Comparison of ENCODE assay signal across 17 mouse cellular contexts in the genomic region with DNA sequence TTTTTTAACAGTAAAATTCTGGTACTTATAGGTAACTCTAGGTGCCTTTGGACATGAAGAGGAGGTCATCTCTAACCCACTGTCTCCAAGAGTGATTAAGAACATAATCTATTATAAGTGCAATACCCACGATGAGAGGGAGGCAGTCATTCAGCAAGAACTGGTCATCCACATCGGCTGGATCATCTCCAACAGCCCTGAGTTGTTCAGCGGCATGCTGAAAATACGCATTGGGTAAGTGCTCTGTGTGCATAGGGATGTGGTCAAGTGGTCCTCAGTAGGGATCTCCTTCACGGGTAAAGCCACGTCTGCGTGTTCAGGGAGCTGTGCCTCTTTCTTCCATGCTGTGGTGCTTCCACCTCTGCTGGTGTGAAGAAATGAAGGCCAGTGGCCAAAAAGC.
A peak's percentile ranks its signal among the peaks of the same experiment; 100 is the strongest.
DNase-seq lines count a peak whose midpoint lies in the region; ATAC-seq and TF ChIP-seq lines count a peak whose summit lies in the region.
"Had no signal": no experiment of that assay in that cellular context is flagged by ENCODE, and none has a peak within 500 bp of the region (broad histone marks: within the 10 kb centered on the region; RNA-seq: fewer than 3 reads in every experiment).

No protein-coding gene starts in this region.

- H3K27ac ChIP-seq in cerebellum, adult 2 months (ENCODE audit: insufficient read depth, low read length), result peak overlapping the region; percentile 61
- H3K27ac ChIP-seq in lung, postnatal 0 days (ENCODE audit: low read length), result no peak overlapping the region
- H3K27ac ChIP-seq: embryonic facial prominence, embryonic 12.5 days; hindbrain, embryonic 13.5 days had no signal

- H3K4me2 ChIP-seq in lung, postnatal 0 days (replicated peaks; ENCODE audit: low read depth, low read length), result no peak overlapping the region
- H3K4me2 ChIP-seq: embryonic facial prominence, embryonic 12.5 days; hindbrain, embryonic 13.5 days; kidney, embryonic 15.5 days had no signal

- TF ChIP-seq CTCF in cerebellum, adult 2 months (IDR thresholded peaks at IDR 0.05; ENCODE audit: borderline replicate concordance, insufficient read depth, low read depth, low read length), result no peak
- no peak for TF ChIP-seq CTCF in lung, postnatal 0 days (IDR thresholded peaks at IDR 0.05)

- peaks cover 16% of the 10 kb centered on the region; the same call in 1 of the 2 replicates for H3K4me1 ChIP-seq in cerebellum, adult 2 months (ENCODE audit: control insufficient read depth, insufficient read depth, low read length)
- H3K4me1 ChIP-seq in lung, postnatal 0 days (ENCODE audit: insufficient read depth, low read depth, low read length), result no peaks in the 10 kb centered on the region
- H3K4me1 ChIP-seq: embryonic facial prominence, embryonic 12.5 days; hindbrain, embryonic 13.5 days had no signal

- no peak for TF ChIP-seq EP300 in lung, postnatal 0 days (IDR thresholded peaks at IDR 0.05)

- H3K36me3 ChIP-seq in lung, postnatal 0 days (ENCODE audit: insufficient read depth, low read length), result no peaks in the 10 kb centered on the region

- intact Hi-C loops in heart, postnatal 14 days (cut with DNase I), result no loop called here

- H3K4me3 ChIP-seq in cerebellum, adult 2 months (replicated peaks; ENCODE audit: insufficient read depth, low read depth, low read length), result no peak overlapping the region
- H3K4me3 ChIP-seq in lung, postnatal 0 days (ENCODE audit: low read depth, low read length), result no peak overlapping the region
- H3K4me3 ChIP-seq: embryonic facial prominence, embryonic 12.5 days; hindbrain, embryonic 13.5 days; kidney, embryonic 15.5 days had no signal

- DNase-seq in cerebellum, adult 2 months, result peak; percentile 46 to 52
- DNase-seq in cerebellum, adult 11 months, result no peak
- DNase-seq in lung, postnatal 0 days (ENCODE audit: low spot score), result peak; percentile 17
- DNase-seq in lung, postnatal 25 days (ENCODE audit: low spot score), result no peak
- DNase-seq in cerebellum, adult 9-10 months, result peak; percentile 52
- DNase-seq in cerebellum, postnatal 25 days, result peak; percentile 47 to 62
- no peak for DNase-seq in layer of hippocampus, postnatal 25 days (ENCODE audit: extremely low spot score in 1 of 2, low spot score in 1 of 2)
- no peak for DNase-seq in heart, postnatal 14 days
- DNase-seq: adrenal gland, adult 8-10 months; adrenal gland, postnatal 36 days; gastrocnemius, postnatal 36 days; heart, adult 11 months; kidney, adult 2 months had no signal

- no peaks in the 10 kb centered on the region for H3K27me3 ChIP-seq in cerebellum, adult 2 months (ENCODE audit: control insufficient read depth, insufficient read depth, low read length)
- no peaks in the 10 kb centered on the region for H3K27me3 ChIP-seq in lung, postnatal 0 days (replicated peaks; ENCODE audit: insufficient read depth, low read length)
- H3K27me3 ChIP-seq: embryonic facial prominence, embryonic 12.5 days; hindbrain, embryonic 13.5 days; kidney, embryonic 15.5 days had no signal

- H3K9ac ChIP-seq in lung, postnatal 0 days (replicated peaks; ENCODE audit: low read depth), result no peak overlapping the region
- H3K9ac ChIP-seq: embryonic facial prominence, embryonic 12.5 days; hindbrain, embryonic 13.5 days; kidney, embryonic 15.5 days had no signal

- 50% methylated on average over 7 of the region's 7 CpGs for WGBS in cerebellum, adult 2 months
- WGBS in lung, postnatal 0 days, result 64% methylated on average over 7 of the region's 7 CpGs

- no peaks in the 10 kb centered on the region for H3K9me3 ChIP-seq in lung, postnatal 0 days (ENCODE audit: low read length)
- H3K9me3 ChIP-seq: embryonic facial prominence, embryonic 12.5 days; hindbrain, embryonic 13.5 days; kidney, embryonic 15.5 days had no signal

- ATAC-seq in lung, postnatal 0 days, result no peak
- ATAC-seq: intestine, embryonic 16.5 days had no signal

- TF ChIP-seq POLR2A in cerebellum, adult 2 months (IDR thresholded peaks at IDR 0.05; ENCODE audit: borderline replicate concordance, insufficient read depth, low read length), result no peak

Comparison
In these comparisons a context has a peak if more than half of its experiments do, and no peak if none do; other contexts are left out.
1. DNase-seq: peak in cerebellum, adult 2 months (2 of 2), lung, postnatal 0 days (single experiment), cerebellum, adult 9-10 months (single experiment) and cerebellum, postnatal 25 days (2 of 2); none in cerebellum, adult 11 months (single experiment), lung, postnatal 25 days (single experiment), layer of hippocampus, postnatal 25 days (0 of 2) and heart, postnatal 14 days (0 of 2).